Mouse (Mus musculus) limb, embryonic 14.5 days (tissue): ENCODE data around the gene Hnf1a. TPM values are rescaled to one million over a fixed set of nuclear protein-coding genes. Genes with fewer than 3 reads are reported as not detected.

ENCODE experiments used
- ATAC-seq: fragments of 200-750 bp; cut with Nextera tagmentation; 2 replicates; pipeline ENCODE4 v1.8.0; 2017; ENCODE audit warnings: low read depth, moderate number of reproducible peaks, moderate TSS enrichment; ENCODE audit not compliant: low FRiP score
- DNase-seq: peaks from one replicate; pipeline ENCODE4 v3.0.0-alpha.2; 2015; ENCODE audit warnings: low spot score
- H3K27ac ChIP-seq: fragments of 300-500 bp; sonication (generic); replicated peaks from 2 replicates; pipeline ENCODE4 v1.5.1; 2014; ENCODE audit warnings: low read depth, mild to moderate bottlenecking, low read length, moderate library complexity, mixed read lengths
- H3K27me3 ChIP-seq: fragments of 300-500 bp; sonication (generic); 2 replicates; pipeline ENCODE4 v1.6.1; 2014; ENCODE audit warnings: low read length, mixed read lengths; ENCODE audit not compliant: control insufficient read depth, insufficient read depth
- H3K36me3 ChIP-seq: fragments of 300-500 bp; sonication (generic); 2 replicates; pipeline ENCODE4 v1.6.1; 2014; ENCODE audit warnings: mild to moderate bottlenecking, low read length, moderate library complexity, mixed read lengths; ENCODE audit not compliant: control insufficient read depth, insufficient read depth
- H3K4me1 ChIP-seq: fragments of 300-500 bp; sonication (generic); 2 replicates; pipeline ENCODE4 v1.6.1; 2014; ENCODE audit warnings: antibody characterized with exemption, low read length, mixed read lengths; ENCODE audit not compliant: control insufficient read depth, insufficient read depth
- H3K4me2 ChIP-seq: fragments of 300-500 bp; sonication (generic); replicated peaks from 2 replicates; pipeline ENCODE4 v1.6.1; 2014; ENCODE audit warnings: low read depth, mild to moderate bottlenecking, low read length, moderate library complexity; ENCODE audit not compliant: severe bottlenecking
- H3K4me3 ChIP-seq: fragments of 300-500 bp; sonication (generic); replicated peaks from 2 replicates; pipeline ENCODE4 v1.5.1; 2014; ENCODE audit warnings: low read length
- H3K9ac ChIP-seq: fragments of 300-500 bp; sonication (generic); 2 replicates; pipeline ENCODE4 v1.6.1; 2014; ENCODE audit warnings: mild to moderate bottlenecking, low read depth, low read length, moderate library complexity; ENCODE audit not compliant: severe bottlenecking
- H3K9me3 ChIP-seq: fragments of 300-500 bp; sonication (generic); 2 replicates; pipeline ENCODE4 v1.6.1; 2016; ENCODE audit warnings: low read length; ENCODE audit not compliant: control insufficient read depth
- POLR2A ChIP-seq: fragments of 200-500 bp; IDR thresholded peaks from 2 replicates; pipeline ENCODE4 v1.8.0; 2012; ENCODE audit warnings: inconsistent platforms, mild to moderate bottlenecking, moderate library complexity, borderline replicate concordance; ENCODE audit not compliant: insufficient read depth, insufficient read length; ENCODE audit errors: extremely low read depth
- WGBS: fragments of 180-500 bp; shearing (Covaris S2); extraction: QIAGEN DNeasy Blood & Tissue Kit; methylation state at CpG from one replicate; pipeline ENCODE4 v1.1.7; 2014; 5-methylcytosine and 5-hydroxymethylcytosine counted together
- polyA plus RNA-seq, 2 experiments: library from polyadenylated mRNA; depleted of rRNA in 1 of 2; stranded (reverse) in 1 of 2; unstranded in 1 of 2; fragments of >200 nt; fragmentation: Nextera tagmentation in 1 of 2; extraction: Ambion mirVana in 1 of 2; gene quantifications; 2 replicates each; pipeline versions ENCODE4 v1.2.1 to v1.2.3; 2012 to 2014

Hnf1a gene
- polyA plus RNA-seq, 2 experiments, result 0.03 TPM; not detected in 1

DNA sequence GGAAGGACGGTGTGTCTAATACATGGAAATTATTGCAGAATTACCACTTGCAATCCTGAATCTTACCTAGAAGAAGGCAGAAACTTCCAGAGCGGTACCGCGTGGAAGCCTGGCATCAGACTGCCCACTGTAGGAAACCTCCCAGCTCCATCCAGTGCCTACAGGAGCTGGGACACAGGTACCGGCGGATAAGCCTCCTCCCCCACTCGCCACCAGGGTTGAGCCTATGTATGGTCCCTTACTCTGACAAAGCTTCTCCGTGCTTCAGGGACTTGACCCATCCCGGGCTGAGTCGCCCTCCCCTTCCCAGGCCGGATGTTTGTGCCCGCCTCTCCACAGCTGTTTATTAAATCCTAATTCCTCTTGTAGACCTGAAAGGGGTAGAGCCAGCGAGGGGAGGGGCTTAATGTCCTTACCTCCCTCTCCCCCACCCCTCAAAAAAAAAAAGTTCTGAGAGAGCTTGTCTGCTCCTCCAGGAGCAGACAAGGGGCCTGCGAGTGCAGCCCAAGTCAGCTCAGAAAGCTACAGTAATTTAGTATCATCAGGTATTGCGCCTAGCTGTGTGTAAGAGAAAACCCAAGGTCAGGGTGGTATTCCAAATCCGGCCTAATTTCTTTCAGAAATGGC, 9.3 kb upstream of the Hnf1a start:
- 0 out of 2 replicates have a peak overlapping the region, but pooled peaks have one; percentile 33 for H3K27ac ChIP-seq
- 19% methylated on average over 16 of the region's 16 CpGs for WGBS
- TF ChIP-seq POLR2A, result no peak
- H3K9ac ChIP-seq, result peak overlapping the region; percentile 49
- no peaks in the 10 kb centered on the region for H3K9me3 ChIP-seq
- peak overlapping the region; percentile 41 for H3K4me3 ChIP-seq
- no peak for ATAC-seq
- H3K27me3 ChIP-seq, result no peaks in the 10 kb centered on the region
- no peaks in the 10 kb centered on the region for H3K36me3 ChIP-seq
- peak overlapping the region; percentile 87 for H3K4me2 ChIP-seq
- no peak for DNase-seq
- peaks cover 9% of the 10 kb centered on the region for H3K4me1 ChIP-seq

- peak; percentile 75 for ATAC-seq
- peak overlapping the region; percentile 41 for H3K4me3 ChIP-seq
- DNase-seq, result peak; percentile 72
- peak overlapping the region; percentile 49 for H3K9ac ChIP-seq
- no peaks in the 10 kb centered on the region for H3K27me3 ChIP-seq
- whole genome bisulfite sequencing, result 4% methylated on average over 31 of the region's 32 CpGs
- TF ChIP-seq POLR2A, result no peak
- 0 out of 2 replicates have a peak overlapping the region, but pooled peaks have one; percentile 33 for H3K27ac ChIP-seq
- no peaks in the 10 kb centered on the region for H3K9me3 ChIP-seq
- H3K4me2 ChIP-seq, result peak overlapping the region; percentile 87
- H3K4me1 ChIP-seq, result peaks cover 9% of the 10 kb centered on the region
- H3K36me3 ChIP-seq, result no peaks in the 10 kb centered on the region
Measured at GRCm38 (mm10) chr5:114979250-114980121, 8.6 kb upstream of the Hnf1a start.

DNA sequence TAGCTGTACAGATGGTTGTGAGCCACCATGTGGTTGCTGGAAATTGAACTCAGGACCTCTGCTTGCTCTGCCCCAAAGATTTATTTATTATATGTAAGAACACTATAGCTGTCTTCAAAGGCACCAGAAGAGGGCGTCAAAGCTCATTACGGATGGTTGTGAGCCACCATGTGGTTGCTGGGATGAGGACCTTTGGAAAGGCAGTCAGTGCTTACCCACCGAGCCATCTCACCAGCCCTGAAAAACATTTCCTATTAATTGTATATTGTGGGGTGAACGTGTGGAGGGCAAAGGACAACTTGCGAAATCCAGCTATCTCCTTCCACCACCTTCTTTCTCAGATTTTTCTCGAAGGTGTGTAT, 8.0 kb upstream of the Hnf1a start:
- DNase-seq (peak; percentile 53), ATAC-seq (peak; percentile 45; the same call in 1 of the 2 replicates)
- H3K9ac ChIP-seq, result no peak overlapping the region; the same call in 1 of the 2 replicates
- H3K27ac ChIP-seq, result no peak overlapping the region
- no peaks in the 10 kb centered on the region for H3K36me3 ChIP-seq
- no peak overlapping the region for H3K4me3 ChIP-seq
- 4% methylated on average over 6 of the region's 6 CpGs for WGBS
- TF ChIP-seq POLR2A, result no peak
- no peaks in the 10 kb centered on the region for H3K27me3 ChIP-seq
- H3K4me2 ChIP-seq, result peak overlapping the region; percentile 87
- H3K4me1 ChIP-seq, result peaks cover 9% of the 10 kb centered on the region
- H3K9me3 ChIP-seq, result no peaks in the 10 kb centered on the region

DNA sequence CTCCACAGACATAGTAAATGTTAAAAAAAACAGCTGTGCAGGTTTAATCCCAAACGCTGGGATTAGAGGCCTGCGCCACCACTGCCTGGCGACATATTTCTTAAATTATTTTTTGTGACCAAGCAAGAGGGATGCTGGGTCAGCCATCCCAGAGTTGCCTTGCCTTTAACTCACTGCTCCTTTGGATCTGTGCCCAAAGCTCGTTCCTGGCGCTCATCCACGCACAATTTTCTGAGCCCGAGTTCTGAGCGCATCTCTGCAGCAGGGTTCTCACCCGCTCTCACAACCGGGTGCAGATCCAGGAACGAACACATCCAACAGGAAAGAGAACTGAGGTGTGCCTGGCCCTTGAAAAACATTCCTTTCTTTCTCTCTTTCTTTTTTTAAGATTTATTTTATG, 7.6 kb upstream of the Hnf1a start:
- WGBS, result 63% methylated on average over 11 of the region's 11 CpGs
- ATAC-seq, result no peak
- H3K9me3 ChIP-seq, result no peaks in the 10 kb centered on the region
- H3K27ac ChIP-seq, result no peak overlapping the region
- H3K9ac ChIP-seq, result no peak overlapping the region
- DNase-seq, result no peak
- H3K4me3 ChIP-seq, result no peak overlapping the region
- no peaks in the 10 kb centered on the region for H3K27me3 ChIP-seq
- no peaks in the 10 kb centered on the region for H3K36me3 ChIP-seq
- H3K4me2 ChIP-seq, result no peak overlapping the region
- TF ChIP-seq POLR2A, result no peak
- H3K4me1 ChIP-seq, result peaks cover 9% of the 10 kb centered on the region

GRCm38 (mm10) chr5:114976935-114977334, 6.0 kb upstream of the Hnf1a start:
- H3K36me3 ChIP-seq, result no peaks in the 10 kb centered on the region
- H3K9me3 ChIP-seq, result no peaks in the 10 kb centered on the region
- H3K4me2 ChIP-seq, result no peak overlapping the region
- no peaks in the 10 kb centered on the region for H3K27me3 ChIP-seq
- no peak for TF ChIP-seq POLR2A
- no peak overlapping the region for H3K4me3 ChIP-seq
- ATAC-seq (no peak), DNase-seq (no peak)
- H3K27ac ChIP-seq, result no peak overlapping the region
- no peak overlapping the region for H3K9ac ChIP-seq
- peaks cover 9% of the 10 kb centered on the region for H3K4me1 ChIP-seq
